Mouse (Mus musculus): ENCODE results near the gene Igbp1.

Igbp1 gene

GRCm38 (mm10) chrX:100494068-100494978 is at the start of gene Igbp1:
Gene Igbp1 (plus strand): TSS chrX:100494291.
- DNase-seq (ENCODE audit: inconsistent ontology term) = peak; percentile 85

GRCm38 (mm10) chrX:100468047-100468446 is 26.0 kb upstream of the Igbp1 start:
- no peak for DNase-seq (ENCODE audit: inconsistent ontology term)

GRCm38 (mm10) chrX:100470126-100470525 is 24.0 kb upstream of the Igbp1 start:
- DNase-seq (ENCODE audit: inconsistent ontology term) = no peak

- peak; percentile 50 for DNase-seq (ENCODE audit: inconsistent ontology term)
These were observed 22.6 kb upstream of the Igbp1 start for GRCm38 (mm10) chrX:100471491-100471890.

GRCm38 (mm10) chrX:100475569-100476223 is 18.4 kb upstream of the Igbp1 start:
- no peak for DNase-seq (ENCODE audit: inconsistent ontology term)

- DNase-seq (ENCODE audit: inconsistent ontology term) = peak; percentile 52
These were observed 13.8 kb upstream of the Igbp1 start for GRCm38 (mm10) chrX:100480317-100480716.

- no peak for DNase-seq (ENCODE audit: inconsistent ontology term)
These were observed 507 bp upstream of the Igbp1 start for GRCm38 (mm10) chrX:100493500-100494067.

GRCm38 (mm10) chrX:100504175-100504851 is 10.2 kb downstream of the Igbp1 start:
- DNase-seq (ENCODE audit: inconsistent ontology term) = no peak

GRCm38 (mm10) chrX:100508164-100508563 is 14.1 kb downstream of the Igbp1 start:
- DNase-seq (ENCODE audit: inconsistent ontology term) = no peak

GRCm38 (mm10) chrX:100509921-100510320 is 15.8 kb downstream of the Igbp1 start:
- no peak for DNase-seq (ENCODE audit: inconsistent ontology term)

- no peak for DNase-seq (ENCODE audit: inconsistent ontology term)
These were observed 22.6 kb downstream of the Igbp1 start for GRCm38 (mm10) chrX:100516683-100517082.

GRCm38 (mm10) chrX:100517626-100518025 is 23.5 kb downstream of the Igbp1 start:
- DNase-seq (ENCODE audit: inconsistent ontology term) = no peak

GRCm38 (mm10) chrX:100518532-100518931 is 24.4 kb downstream of the Igbp1 start:
- DNase-seq (ENCODE audit: inconsistent ontology term) = no peak

- no peak for DNase-seq (ENCODE audit: inconsistent ontology term)
These were observed 30.4 kb downstream of the Igbp1 start, which contains the start of gene Dgat2l6 for GRCm38 (mm10) chrX:100524471-100524870. Gene Dgat2l6 (plus strand): TSS chrX:100524838.

- no peak for DNase-seq (ENCODE audit: inconsistent ontology term)
These were observed 61.9 kb downstream of the Igbp1 start for GRCm38 (mm10) chrX:100556026-100556425.

GRCm38 (mm10) chrX:100565696-100566095 is 71.6 kb downstream of the Igbp1 start:
- no peak for DNase-seq (ENCODE audit: inconsistent ontology term)

All from Muller cell, postnatal 12 days (primary cell).